Mouse (Mus musculus) CD4-positive helper T cell, adult 2 months (primary cell): ENCODE measurements around the gene Grin1.

Source experiments
- DNase-seq: peaks from one replicate; pipeline ENCODE4 v3.0.0-alpha.2; 2012; ENCODE audit warnings: low read depth, missing footprints, low spot score

The Grin1 gene

DNA sequence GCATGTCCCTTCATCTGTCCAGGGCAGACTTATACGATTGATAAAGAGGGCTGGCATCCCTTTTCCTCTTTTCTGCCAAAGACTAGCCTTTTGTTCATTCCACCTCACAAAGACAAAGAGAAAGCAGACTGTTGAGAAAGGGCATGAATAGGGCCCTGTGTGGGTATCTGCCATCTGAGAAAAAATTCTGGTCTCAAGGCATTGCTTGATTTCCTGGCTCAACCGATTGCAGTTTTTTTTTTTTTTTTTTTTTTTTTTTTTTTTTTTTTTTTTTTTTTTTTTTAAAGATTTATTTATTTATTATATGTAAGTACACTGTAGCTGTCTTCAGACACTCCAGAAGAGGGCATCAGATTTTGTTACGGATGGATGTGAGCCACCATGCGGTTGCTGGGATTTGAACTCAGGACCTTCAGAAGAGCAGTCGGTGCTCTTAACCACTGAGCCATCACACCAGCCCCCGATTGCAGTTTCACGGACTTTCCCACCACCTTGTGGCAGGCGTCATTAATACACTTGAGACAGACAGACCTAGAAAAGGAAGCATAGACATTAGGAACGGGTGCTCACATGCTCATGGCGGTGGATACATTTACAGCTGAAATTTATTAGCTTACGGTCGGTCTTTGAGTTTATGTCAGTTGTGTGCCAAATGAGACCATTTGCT, 62.4 kb downstream of the Grin1 start:
- DNase-seq = peak; percentile 79

DNA sequence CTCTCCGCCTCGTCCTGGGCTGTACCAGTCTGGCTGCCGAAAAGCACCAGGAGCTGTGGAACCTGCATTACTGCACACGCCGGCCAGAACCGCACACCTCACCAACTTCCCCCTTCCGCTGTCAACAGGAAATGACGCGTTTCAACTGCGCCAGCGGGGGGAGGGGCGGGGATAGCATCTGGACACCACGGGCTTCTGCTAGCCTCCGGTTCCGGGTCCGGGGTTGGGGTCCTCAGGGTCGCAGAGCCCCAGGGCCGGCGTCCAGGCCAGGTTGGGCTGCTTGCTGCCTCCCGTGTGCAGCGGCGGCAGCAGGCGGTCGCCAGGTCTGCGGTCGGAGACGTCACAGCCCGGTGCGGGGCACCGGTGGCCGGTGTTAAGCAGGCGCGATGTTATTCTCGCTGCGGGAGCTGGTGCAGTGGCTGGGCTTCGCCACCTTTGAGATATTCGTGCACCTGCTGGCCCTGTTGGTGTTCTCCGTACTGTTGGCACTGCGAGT, 63.7 kb downstream of the Grin1 start, which contains the start of gene Tmem203:
TSS of gene Tmem203 (plus strand) at position 156 of the 496 bp plus-strand sequence.
- peak; percentile 94 for DNase-seq

DNA sequence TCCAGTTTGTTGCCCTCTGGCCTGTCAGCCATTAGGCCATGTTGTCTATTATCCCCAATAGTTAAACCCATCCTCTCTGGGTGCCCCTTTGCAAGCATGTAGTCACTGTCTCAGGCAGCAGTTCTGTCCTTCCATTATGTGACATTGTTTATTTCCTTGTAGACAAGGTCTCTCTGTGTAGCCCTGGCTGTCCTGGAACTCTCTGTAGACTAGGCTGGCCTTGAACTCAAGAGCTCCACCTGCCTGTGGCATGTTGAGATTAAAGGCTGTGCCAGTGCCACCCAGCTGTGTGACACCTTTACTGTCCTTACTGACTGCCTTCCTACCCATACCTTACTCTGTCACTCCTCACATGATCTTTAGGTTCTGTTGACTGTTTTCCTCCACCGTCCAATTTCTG, 66.7 kb downstream of the Grin1 start:
- DNase-seq = peak; percentile 44

DNA sequence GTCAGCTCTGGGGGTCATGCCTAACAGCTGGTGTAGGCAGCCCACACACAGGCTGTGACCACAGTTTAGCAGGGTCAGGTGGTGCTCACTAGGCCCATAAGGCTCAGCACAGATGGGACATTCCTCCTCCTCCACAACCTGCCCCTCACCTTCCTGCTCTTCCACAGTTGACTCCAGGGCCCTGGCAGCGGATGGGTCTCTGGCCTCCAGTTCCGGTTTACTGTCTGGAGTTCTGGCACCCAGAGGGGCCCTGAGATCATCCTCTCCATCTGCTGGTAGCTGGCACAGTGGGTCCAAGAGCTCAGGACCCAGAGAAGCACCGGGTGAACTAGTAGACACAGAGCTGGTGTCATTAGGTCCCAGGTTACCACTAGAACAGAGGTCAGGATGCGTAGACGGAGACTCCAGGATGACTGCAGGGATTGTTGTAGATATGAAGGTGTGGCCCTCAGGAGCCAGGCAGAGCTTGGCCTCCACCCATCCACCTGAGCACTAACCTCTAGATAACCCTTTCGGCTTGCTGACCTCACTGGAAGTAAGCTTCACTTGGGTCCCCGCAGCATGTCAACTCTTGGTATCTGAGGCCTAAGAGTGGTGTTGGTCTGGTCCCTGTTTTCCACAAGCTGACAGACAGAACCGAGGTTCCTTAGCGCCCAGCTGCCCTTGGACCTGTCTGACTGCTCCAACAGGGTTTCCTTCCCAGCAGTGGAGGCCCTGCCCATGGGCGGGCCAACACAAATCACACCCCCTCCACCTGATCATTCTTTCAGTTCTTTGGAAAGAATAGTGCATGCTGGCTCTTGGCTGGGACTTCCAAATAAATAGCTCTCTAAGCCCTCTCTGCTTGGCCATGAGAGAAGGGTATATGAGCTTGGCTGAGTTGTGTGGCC, 72.6 kb downstream of the Grin1 start, which contains the start of gene AL732309.1:
TSS of gene AL732309.1 (minus strand) at position 681 of the 890 bp plus-strand sequence.
- DNase-seq = no peak

DNA sequence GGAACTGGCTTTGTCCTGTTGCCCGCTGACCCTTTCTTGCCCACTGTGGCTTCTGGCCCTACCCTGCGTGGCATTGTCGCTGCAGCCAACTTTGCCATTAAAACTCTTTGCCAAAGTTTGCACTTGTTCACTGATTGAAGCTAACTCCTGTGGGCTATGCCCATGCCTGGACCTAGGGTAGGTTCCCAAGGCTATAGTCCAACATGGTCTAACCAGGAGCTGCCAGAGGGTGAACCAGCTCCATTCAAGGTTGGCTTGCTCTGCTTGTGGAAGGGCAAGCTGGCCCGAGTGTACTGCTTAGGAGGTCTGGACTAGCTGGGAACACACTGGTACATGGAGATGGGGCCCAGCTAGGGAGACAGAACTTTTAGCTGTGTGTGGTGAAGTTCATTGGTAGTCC, 74.8 kb downstream of the Grin1 start:
- DNase-seq = no peak

DNA sequence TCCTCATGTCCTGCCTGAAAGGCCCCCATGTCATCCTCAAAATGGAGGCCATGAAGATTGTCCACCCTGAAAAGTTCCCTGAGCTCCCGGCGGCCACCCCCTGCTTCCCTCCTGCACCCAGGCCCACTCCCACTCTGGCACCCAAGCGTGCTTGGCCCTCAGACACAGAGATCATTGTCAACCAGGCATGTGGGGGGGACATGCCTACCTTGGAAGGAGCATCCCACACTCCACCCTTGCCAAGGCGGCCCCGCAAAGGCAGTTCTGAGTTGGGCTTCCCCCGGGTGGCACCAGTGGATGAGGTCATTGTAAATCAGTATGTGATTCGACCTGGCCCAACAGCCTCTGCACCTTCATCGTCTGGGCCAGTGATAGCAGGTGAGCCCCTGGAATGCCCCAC, 75.6 kb downstream of the Grin1 start:
- no peak for DNase-seq

DNA sequence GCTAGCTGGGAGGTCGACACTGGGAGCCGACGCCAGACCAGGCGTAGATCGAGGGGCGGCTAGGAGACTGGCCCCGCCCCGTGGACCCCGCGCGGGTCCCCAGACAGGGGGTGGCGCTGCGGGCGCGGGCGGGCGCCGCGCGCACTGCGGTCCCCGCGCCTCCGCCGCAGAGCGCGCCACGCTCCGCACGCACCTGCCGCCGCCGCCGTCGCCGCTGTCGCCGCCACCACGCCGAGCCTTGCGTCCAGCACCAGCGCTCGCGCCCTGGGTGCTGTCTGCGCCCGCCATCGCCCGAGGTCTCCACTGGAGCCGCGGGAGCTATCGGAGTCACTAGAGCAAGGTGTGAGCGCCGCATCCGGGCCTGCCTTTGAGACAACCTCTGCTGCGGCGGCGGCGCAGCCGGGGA, 76.9 kb downstream of the Grin1 start, which contains the start of the genes Rnf208 and Cysrt1:
TSS of gene Rnf208 (plus strand) at position 155 of the 406 bp plus-strand sequence.
TSS of gene Cysrt1 (minus strand) at position 352 of the 406 bp plus-strand sequence.
- DNase-seq = peak; percentile 46

DNA sequence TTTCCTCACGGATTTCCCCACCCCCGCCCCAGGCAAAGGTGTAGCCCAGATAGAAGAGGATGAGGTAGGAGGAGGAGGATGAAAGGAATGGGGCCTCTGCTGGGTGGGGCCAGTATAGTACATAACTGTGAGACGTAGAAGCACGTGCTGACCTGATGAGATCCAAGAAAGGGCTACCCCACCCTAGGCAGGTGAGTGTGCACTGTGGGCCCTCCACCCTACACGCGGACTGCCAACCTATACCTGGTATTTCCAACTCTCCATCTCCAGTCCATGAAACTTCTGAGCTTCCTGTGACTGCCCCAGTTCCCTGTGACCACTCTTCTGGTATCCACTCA, 77.6 kb downstream of the Grin1 start:
- DNase-seq = peak; percentile 36
